In genomic region chr12:27082624-27083023, GRCm38 (mm10) we compare ENCODE assay signal across 8 mouse cellular contexts.
A peak's percentile ranks its signal among the peaks of the same experiment; 100 is the strongest.
DNase-seq lines count a peak whose midpoint lies in the region; ATAC-seq lines count a peak whose summit lies in the region.

No protein-coding gene starts in this region.

- H3K9me3 ChIP-seq in heart, embryonic 14.5 days (ENCODE audit: control insufficient read depth, low read length) = no peaks in the 10 kb centered on the region
- no peaks in the 10 kb centered on the region for H3K9me3 ChIP-seq in midbrain, embryonic 16.5 days (replicated peaks; ENCODE audit: control insufficient read depth, low read length, poor library complexity, severe bottlenecking)

- no peak for DNase-seq in heart, postnatal 14 days
- DNase-seq in cerebellum, postnatal 4 days (ENCODE audit: low spot score in 2 of 2) = peak; percentile 33 to 74
- DNase-seq in heart, postnatal 4 days = peak; percentile 42
- DNase-seq in left cerebral cortex, adult 9 months (ENCODE audit: low spot score in 2 of 2) = peak; percentile 47 to 83
- no peak for DNase-seq in spleen, postnatal 10 days (ENCODE audit: low spot score in 2 of 2)
- no peak for DNase-seq in B cell, adult 2 months

- H3K36me3 ChIP-seq in heart, embryonic 14.5 days (ENCODE audit: control insufficient read depth, insufficient read depth, low read length) = no peaks in the 10 kb centered on the region
- H3K36me3 ChIP-seq in midbrain, embryonic 16.5 days (ENCODE audit: control insufficient read depth, insufficient read depth, low read length) = no peaks in the 10 kb centered on the region

- intact Hi-C loops in heart, postnatal 14 days (cut with DNase I) = no loop called here

- peaks cover 4 to 13% of the 10 kb centered on the region in 2 experiments; a peak in 3 of 4 replicates for H3K4me1 ChIP-seq in heart, embryonic 14.5 days (ENCODE audit: control insufficient read depth in 2 of 2, insufficient read depth in 2 of 2, low read length in 2 of 2)
- peaks cover 25% of the 10 kb centered on the region for H3K4me1 ChIP-seq in midbrain, embryonic 16.5 days (ENCODE audit: control insufficient read depth, insufficient read depth, low read length)

- WGBS in heart, embryonic 14.5 days = 8% methylated on average over 8 of the region's 8 CpGs
- WGBS in midbrain, embryonic 16.5 days = under 1% methylated on average over 8 of the region's 8 CpGs

- H3K27me3 ChIP-seq in heart, embryonic 14.5 days (ENCODE audit: control insufficient read depth, insufficient read depth, low read length) = no peaks in the 10 kb centered on the region
- no peaks in the 10 kb centered on the region for H3K27me3 ChIP-seq in midbrain, embryonic 16.5 days (ENCODE audit: control insufficient read depth, insufficient read depth, low read depth, low read length)

- H3K4me2 ChIP-seq in heart, embryonic 14.5 days (ENCODE audit: low read length) = peak overlapping the region; percentile 56
- peak overlapping the region; percentile 54 for H3K4me2 ChIP-seq in midbrain, embryonic 16.5 days (ENCODE audit: low read length)

- peak overlapping the region; percentile 53; the same call in 1 of the 2 replicates for H3K9ac ChIP-seq in heart, embryonic 14.5 days (ENCODE audit: low read length)
- H3K9ac ChIP-seq in midbrain, embryonic 16.5 days (ENCODE audit: low read depth, low read length) = peak overlapping the region; percentile 57; the same call in 1 of the 2 replicates

- H3K27ac ChIP-seq in heart, embryonic 14.5 days (replicated peaks in 1 of 2; ENCODE audit: control insufficient read depth in 1 of 2, insufficient read depth in 1 of 2, low read depth in 2 of 2, low read length in 2 of 2) = no peak overlapping the region
- H3K27ac ChIP-seq in midbrain, embryonic 16.5 days (ENCODE audit: low read length) = peak overlapping the region; percentile 96

- 0 out of 2 replicates have a peak, but pooled peaks have one; percentile 26 for ATAC-seq in heart, embryonic 14.5 days (ENCODE audit: insufficient number of reproducible peaks, insufficient read depth, low FRiP score, low read depth)
- peak; percentile 95 for ATAC-seq in midbrain, embryonic 16.5 days

- H3K4me3 ChIP-seq in heart, embryonic 14.5 days (ENCODE audit: control insufficient read depth in 1 of 2, insufficient read depth in 1 of 2, low read depth in 1 of 2, low read length in 2 of 2) = peak overlapping the region; percentile 20 to 25; a peak in 3 of 4 replicates
- H3K4me3 ChIP-seq in midbrain, embryonic 16.5 days (ENCODE audit: low read depth, low read length) = peak overlapping the region; percentile 19

Comparison
In these comparisons a context has a peak if more than half of its experiments do, and no peak if none do; other contexts are left out.
1. DNase-seq: peak in cerebellum, postnatal 4 days (2 of 2), heart, postnatal 4 days (single experiment) and left cerebral cortex, adult 9 months (2 of 2); none in heart, postnatal 14 days (0 of 2), spleen, postnatal 10 days (0 of 2) and B cell, adult 2 months (0 of 2).